Mouse (Mus musculus): ENCODE measurements around the gene Tlk1.
A peak's percentile ranks its signal among the peaks of the same experiment; 100 is the strongest.

Gene Tlk1

DNA sequence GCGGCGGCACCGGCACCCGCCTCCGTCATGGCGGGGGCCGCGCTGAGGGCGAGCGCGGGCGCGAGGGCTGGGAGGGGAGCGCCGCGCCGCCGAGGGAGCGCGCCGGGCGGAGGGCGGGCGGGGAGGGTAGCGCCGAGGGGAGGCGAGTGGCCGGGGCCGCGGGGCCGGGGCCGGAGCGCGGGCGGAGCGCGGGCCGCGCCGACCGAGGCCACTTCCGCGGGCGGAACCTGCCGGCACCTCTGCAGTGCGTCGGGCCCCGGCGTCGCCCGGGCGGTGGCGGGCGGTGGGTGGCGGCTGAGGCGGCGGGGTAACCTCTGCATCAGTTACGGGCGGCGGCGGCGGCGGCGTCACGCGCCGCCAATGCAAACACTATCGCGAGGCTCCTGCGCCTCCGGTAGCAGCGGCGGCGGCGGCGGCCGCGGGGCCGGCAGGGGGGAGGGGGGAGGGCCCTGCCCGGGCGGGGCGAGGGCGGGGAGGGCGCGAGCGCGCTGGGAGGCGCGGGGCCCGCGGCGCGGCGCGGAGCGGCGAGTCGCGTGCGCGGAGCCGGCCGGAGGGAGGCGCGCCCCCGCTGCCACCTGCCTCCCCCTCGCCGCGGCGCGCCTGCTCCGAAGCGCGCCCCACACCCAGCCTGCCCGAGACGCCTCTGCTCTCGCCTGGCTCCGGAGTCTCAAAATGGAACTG is at the start of gene Tlk1:
TSS of gene Tlk1 (minus strand) at position 358 of the 681 bp plus-strand sequence.
- peak; percentile 79 for DNase-seq (ENCODE audit: low spot score)

DNA sequence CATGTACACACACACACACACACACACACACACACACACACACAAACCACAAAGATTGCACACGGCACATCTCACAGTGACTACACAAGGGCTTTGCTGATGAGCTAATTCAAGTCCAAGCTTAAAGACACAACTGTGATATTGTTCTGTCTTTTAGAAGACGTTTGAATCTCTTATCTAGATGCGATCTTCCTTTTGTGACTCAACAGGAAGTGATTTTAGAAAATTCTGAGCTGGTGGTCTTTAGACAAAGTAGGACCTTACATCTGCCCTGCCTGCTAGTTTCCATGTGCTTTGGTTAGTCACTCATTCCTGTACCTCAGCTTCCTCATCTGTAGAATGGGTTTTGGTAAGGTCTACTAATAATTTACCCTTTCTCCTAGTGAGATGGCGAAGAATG is 49.6 kb upstream of the Tlk1 start:
- peak; percentile 16 for DNase-seq (ENCODE audit: low spot score)

- DNase-seq (ENCODE audit: low spot score) = no peak
These were observed 47.6 kb upstream of the Tlk1 start for GRCm38 (mm10) chr2:70873168-70873567.

DNA sequence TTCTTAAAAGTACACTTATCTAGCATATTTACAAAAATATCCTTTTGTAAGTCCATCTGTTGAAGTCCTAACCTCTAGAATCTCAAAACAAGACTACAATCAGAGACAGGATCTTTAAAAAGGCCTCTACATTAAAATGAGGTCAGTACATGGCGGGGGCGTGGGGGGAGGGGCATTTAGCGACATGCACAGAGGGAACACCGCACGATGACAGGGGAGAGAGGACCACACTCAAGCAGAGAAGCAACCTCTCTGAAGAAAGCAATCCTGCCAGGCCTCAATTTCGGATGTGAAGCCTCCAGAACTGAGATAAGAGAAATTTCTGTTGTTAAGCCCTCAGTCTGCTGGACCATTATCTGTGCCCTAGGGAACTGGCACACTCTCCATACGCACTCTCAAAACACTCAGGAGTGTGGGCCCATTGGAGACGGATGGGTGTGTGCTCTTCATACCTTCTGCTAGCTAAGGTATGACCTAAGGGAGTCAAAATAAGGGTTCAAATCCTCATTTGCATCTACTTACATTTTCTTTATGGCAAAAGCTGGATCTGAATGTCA is 46.0 kb upstream of the Tlk1 start:
- no peak for DNase-seq (ENCODE audit: low spot score)

- DNase-seq (ENCODE audit: low spot score) = no peak
These were observed 45.3 kb upstream of the Tlk1 start for GRCm38 (mm10) chr2:70870819-70871218.

DNA sequence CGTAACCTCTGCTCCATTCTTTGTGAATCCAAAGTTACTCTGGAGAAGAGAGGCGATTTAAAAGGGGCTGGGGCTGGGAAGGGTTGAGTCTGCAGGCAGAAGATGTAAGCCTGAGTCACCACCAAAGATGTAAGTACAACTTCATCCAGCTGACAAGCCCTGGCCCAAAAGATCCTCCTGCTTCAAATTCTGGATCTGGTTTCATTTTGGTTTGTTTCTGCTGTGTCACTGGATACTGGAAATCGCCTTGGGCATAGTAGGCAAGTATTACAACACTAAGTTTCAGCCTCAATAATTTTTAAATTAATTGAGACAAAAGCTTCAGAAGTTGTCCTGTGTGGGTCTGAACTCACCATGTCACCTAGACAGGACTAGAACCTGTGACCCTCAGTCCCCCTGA is 43.6 kb upstream of the Tlk1 start:
- DNase-seq (ENCODE audit: low spot score) = no peak

DNA sequence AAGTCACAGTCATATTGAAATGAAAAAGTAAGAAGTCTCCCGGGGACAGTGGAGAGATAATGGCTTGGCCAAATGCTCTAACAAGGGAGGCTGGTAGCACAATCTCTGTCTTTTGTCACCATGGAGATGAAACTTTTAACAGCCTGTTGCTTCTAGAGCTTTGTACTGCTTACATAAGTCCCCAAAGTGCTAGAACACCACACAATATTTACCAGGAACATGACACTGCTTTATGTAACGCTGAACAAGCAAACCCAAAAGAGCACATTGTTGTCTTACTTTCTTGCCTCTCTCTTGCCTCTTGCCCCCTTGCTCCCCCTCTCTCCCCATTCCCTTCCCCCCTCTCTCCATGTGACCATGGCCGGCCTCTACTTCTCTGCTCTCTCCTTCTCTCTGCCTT is 41.7 kb upstream of the Tlk1 start:
- no peak for DNase-seq (ENCODE audit: low spot score)

- no peak for DNase-seq (ENCODE audit: low spot score)
These were observed 37.4 kb upstream of the Tlk1 start for GRCm38 (mm10) chr2:70862881-70863280.

- peak; percentile 30 for DNase-seq (ENCODE audit: low spot score)
These were observed 34.2 kb upstream of the Tlk1 start for GRCm38 (mm10) chr2:70859740-70860139.

DNA sequence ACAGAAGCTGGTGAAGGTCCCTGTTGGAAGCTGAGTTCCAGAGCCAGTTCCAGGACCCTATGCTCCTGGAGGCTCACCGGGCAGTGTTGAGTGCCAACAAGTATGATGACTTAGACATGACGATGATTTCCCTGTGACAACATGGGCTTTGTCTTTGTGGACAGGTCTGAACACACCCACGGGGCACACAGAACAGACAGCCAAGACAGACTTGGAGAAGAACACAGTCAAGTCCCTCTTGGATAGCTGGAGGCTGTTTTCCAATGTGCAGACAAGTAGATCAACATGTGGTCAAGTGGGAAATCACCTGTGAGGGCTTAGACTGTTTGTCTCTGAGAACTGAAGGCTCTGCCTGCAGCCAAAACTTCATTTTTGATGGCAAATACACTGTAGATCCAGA is 31.4 kb upstream of the Tlk1 start:
- DNase-seq (ENCODE audit: low spot score) = no peak

- no peak for DNase-seq (ENCODE audit: low spot score)
These were observed 28.8 kb upstream of the Tlk1 start for GRCm38 (mm10) chr2:70854231-70854888.

GRCm38 (mm10) chr2:70853329-70853728 is 27.8 kb upstream of the Tlk1 start:
- no peak for DNase-seq (ENCODE audit: low spot score)

DNA sequence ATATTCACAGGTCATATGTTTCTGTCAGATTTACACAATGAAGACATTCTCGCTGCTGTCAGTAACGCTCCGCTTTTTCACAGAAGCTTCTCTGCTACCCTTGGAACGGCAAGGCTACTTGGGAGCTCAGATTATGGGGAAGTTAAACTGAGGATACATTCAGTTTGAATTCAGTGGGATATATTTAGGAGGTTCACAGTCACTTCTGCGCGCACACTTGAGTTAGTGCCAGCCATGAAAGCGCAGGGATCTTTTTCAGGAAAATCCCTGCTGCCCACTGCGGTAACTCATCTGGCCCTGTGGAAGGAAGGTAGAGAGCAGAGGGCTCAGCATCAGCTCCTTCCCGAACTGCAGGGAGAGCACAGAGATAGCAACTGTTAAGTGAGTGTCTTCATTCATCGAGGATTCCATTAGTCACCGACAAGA is 27.3 kb upstream of the Tlk1 start:
- no peak for DNase-seq (ENCODE audit: low spot score)

GRCm38 (mm10) chr2:70852186-70852795 is 26.8 kb upstream of the Tlk1 start:
- DNase-seq (ENCODE audit: low spot score) = peak; percentile 16

DNA sequence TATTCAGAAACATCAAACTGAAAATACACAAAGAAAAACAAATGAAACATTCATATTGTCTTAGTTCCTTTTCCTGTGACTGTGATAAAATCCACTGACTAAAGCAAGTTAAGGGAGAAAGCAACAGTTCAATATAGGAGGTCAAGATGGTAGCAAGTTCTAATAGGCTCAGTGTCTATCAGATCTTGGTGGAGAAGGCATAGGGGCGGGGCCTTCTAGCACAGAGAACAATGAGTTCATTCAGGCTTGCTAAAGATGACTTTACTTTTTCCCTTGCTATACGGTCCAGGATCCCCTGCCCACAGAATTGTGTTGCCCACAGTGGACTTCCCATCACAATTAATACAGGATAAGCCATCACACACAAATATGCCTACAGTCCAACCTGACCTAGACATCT is 20.3 kb upstream of the Tlk1 start:
- no peak for DNase-seq (ENCODE audit: low spot score)

DNA sequence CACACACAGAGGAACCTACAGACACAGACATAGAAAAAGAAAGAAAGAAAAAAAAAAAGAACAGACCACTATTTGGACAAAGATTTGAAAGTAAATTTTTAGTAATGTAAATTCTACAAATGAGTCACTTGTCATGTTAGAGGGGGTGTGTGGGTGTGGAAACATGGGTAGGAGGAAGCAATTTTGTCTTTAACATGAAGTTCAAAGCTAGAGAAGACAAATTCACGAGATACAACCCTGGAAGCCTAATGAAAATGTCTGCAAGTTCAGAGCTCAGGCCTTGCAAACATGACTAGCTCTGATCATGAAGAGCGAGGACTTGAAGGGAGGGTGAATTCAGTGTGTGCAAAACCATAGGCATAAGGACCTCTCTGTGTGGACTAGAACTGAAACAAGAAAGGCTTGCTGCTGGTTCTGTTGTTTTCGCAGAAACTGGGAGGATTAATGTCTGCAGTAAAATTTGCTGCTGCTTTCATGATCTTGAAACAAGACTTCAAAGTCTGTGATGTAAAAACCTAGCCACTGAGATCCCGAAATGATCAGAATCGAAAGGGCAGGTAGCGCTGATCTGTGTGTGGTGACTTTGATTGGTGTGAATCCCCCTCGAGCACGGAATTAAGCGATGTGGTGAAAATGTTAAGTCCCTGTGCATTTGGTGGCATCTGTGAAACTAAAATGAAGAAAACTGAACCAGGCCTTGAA is 19.3 kb upstream of the Tlk1 start:
- DNase-seq (ENCODE audit: low spot score) = peak; percentile 59

DNA sequence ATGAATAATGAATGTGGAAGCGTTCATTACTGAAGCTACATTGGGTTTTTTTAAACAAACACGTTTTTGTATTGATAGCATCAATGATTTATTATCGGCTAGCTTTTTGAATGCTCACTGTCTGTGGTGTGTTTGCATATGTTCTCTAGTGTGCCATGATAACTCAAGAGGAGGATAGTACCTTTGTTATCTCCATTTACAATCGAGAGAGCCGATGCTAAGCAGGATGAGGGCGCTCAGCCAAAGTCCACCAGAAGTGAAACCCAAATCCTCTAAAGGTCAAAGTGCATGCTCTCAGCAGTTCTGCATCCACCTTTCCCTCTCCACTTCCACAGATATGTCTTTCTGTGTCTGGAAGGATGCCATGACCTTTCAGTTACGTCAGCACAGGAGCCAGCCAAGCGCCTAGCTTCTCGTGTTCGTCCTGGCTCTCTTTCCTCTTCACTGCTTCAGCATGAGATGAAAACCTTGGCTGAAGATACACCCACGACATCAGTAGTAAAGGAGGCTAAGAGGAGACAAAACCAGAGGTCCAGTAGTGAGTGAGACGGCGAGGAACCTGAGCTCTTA is 16.6 kb upstream of the Tlk1 start:
- no peak for DNase-seq (ENCODE audit: low spot score)

GRCm38 (mm10) chr2:70838536-70839216 is 13.1 kb upstream of the Tlk1 start:
- peak; percentile 66 for DNase-seq (ENCODE audit: low spot score)

GRCm38 (mm10) chr2:70836306-70836651 is 10.8 kb upstream of the Tlk1 start:
- no peak for DNase-seq (ENCODE audit: low spot score)

- DNase-seq (ENCODE audit: low spot score) = peak; percentile 28
These were observed 10.2 kb upstream of the Tlk1 start for GRCm38 (mm10) chr2:70835641-70836305.

DNA sequence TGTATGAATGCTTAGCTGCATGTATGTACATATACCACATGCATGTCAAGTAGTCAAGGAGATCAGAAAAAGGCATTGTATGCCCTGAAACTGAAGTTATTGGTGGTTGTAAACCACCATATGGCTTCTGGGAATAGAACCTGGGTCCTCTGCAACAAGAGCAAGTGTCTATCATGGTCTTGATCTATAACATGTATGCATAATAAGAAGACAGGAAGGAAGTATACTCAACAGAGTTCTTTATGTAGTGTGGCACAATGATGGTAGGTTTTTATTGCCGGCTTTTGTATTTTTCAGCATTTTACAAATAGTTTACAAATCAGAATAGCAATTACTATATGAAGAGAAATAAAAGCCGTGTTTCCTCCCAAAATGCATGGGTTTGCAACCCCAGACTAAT is 9.7 kb upstream of the Tlk1 start:
- DNase-seq (ENCODE audit: low spot score) = no peak

Data from T-cell, adult 2 months (primary cell).